Mouse (Mus musculus) adipocyte (in vitro differentiated cells): ENCODE results near the gene Psmd2.
"Not testable (repeated sequence)": the region's sequence is repeated elsewhere in the genome, so short reads cannot be mapped to it uniquely, and the experiment has no call there.

Experiments
- DNase-seq: peaks from one replicate; pipeline ENCODE4 v3.0.0-alpha.2; 2016; ENCODE audit warnings: low spot score

Gene Psmd2

GRCm38 (mm10) chr16:20657661-20658060, 6.2 kb downstream of the Psmd2 start:
- no peak for DNase-seq

GRCm38 (mm10) chr16:20668013-20668412, 16.6 kb downstream of the Psmd2 start, which contains the start of gene Eif4g1:
Gene Eif4g1 (plus strand): TSS chr16:20668313.
- DNase-seq, result not testable (repeated sequence)

- DNase-seq, result no peak
Measured at GRCm38 (mm10) chr16:20670291-20670690, 18.8 kb downstream of the Psmd2 start.

- DNase-seq, result peak; percentile 33
Measured at GRCm38 (mm10) chr16:20671886-20672285, 20.4 kb downstream of the Psmd2 start.

GRCm38 (mm10) chr16:20672500-20672902, 21.0 kb downstream of the Psmd2 start:
- DNase-seq, result peak; percentile 97

GRCm38 (mm10) chr16:20672965-20673705, 21.7 kb downstream of the Psmd2 start:
- DNase-seq, result peak; percentile 75

GRCm38 (mm10) chr16:20673706-20674303, 22.4 kb downstream of the Psmd2 start:
- peak; percentile 75 for DNase-seq

GRCm38 (mm10) chr16:20675213-20675612, 23.8 kb downstream of the Psmd2 start:
- no peak for DNase-seq

GRCm38 (mm10) chr16:20676702-20677101, 25.2 kb downstream of the Psmd2 start:
- peak; percentile 39 for DNase-seq

GRCm38 (mm10) chr16:20677380-20677779, 25.9 kb downstream of the Psmd2 start:
- DNase-seq, result no peak

GRCm38 (mm10) chr16:20677974-20678675, 26.7 kb downstream of the Psmd2 start:
- peak; percentile 98 for DNase-seq

GRCm38 (mm10) chr16:20690774-20691173, 39.3 kb downstream of the Psmd2 start:
- DNase-seq, result no peak

GRCm38 (mm10) chr16:20691617-20692016, 40.2 kb downstream of the Psmd2 start:
- no peak for DNase-seq

- no peak for DNase-seq
Measured at GRCm38 (mm10) chr16:20692241-20692965, 41.0 kb downstream of the Psmd2 start.

- DNase-seq, result no peak
Measured at GRCm38 (mm10) chr16:20693111-20693701, 41.8 kb downstream of the Psmd2 start, which contains the start of gene Fam131a. Gene Fam131a (plus strand): TSS chr16:20693241.

GRCm38 (mm10) chr16:20694781-20695180, 43.3 kb downstream of the Psmd2 start:
- peak; percentile 65 for DNase-seq

- no peak for DNase-seq
Measured at GRCm38 (mm10) chr16:20695622-20696323, 44.3 kb downstream of the Psmd2 start.

- DNase-seq, result no peak
Measured at GRCm38 (mm10) chr16:20699266-20699665, 47.8 kb downstream of the Psmd2 start.

GRCm38 (mm10) chr16:20700036-20700435, 48.6 kb downstream of the Psmd2 start:
- DNase-seq, result no peak

GRCm38 (mm10) chr16:20701316-20701715, 49.9 kb downstream of the Psmd2 start:
- no peak for DNase-seq
